Mouse (Mus musculus) cerebellum, postnatal 25 days (tissue): Measurements from ENCODE around the gene Olfr1504.
"Not testable (repeated sequence)": the region's sequence is repeated elsewhere in the genome, so short reads cannot be mapped to it uniquely, and the experiment has no call there.

Experiments used
- DNase-seq, 2 experiments: peaks; one replicate each; pipeline ENCODE4 v3.0.0; 2021; ENCODE audit warnings: mixed read lengths in 2 of 2

Olfr1504 gene

DNA sequence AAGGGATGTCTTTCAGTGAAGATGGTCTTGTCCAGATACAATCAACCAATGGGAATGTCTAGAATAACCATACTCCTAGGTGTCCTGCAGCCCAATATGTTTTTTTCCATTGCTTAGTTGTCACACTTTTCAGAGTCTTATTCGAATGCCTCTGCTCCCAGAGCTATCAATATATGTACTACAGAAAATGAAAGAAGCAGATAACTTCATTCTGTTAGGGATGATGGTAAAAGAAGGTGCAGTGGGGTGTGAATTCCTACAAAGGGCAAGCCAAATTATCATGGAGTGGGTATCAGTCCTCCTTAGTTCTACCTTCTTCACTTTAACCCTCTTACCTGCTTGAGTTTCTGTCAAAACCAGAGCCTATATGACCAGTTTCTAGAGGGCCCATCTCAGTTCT, at the start of gene Olfr1504:
Gene Olfr1504 (minus strand): TSS at position 101 of the 400 bp plus-strand sequence.
- DNase-seq: no peak

DNA sequence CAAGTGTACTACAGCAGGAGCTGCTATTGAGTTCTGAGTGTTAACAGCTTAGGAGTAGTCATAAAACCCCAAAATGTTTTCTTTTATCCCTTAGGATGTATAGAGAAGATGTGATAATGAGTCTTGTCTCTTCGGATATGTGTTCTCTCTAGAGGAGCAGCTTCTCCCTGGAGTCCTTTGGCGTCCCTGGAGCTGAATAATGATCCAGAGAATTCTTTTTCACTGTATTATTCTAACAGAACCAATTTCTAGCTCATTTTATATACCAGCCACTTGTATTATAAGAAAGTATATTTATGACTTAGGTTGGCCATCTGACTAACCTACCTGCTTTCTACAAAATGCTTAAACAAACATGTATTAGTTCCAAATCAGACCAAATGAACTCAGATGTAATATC, 15.5 kb upstream of the Olfr1504 start, which contains the start of gene Olfr1505:
Gene Olfr1505 (plus strand): TSS at position 301 of the 400 bp plus-strand sequence.
- no peak for DNase-seq

DNA sequence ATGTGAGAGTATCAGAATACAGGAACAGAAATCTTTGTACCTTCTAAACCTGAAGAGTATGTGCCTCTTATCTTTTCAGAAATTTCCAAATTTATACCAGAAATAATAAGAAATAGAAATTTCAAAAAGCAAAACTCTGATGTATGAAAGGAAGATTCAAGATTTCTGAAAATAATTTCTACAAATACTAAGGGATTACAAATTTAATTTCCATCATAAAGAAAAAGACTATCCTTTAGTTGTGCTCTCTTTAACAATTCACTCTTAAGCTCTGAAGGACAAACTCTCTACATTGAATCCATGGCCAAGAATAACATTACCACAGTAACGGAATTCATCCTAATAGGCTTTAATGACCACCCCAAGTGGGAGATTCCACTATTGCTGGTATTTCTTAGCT, 36.2 kb downstream of the Olfr1504 start, which contains the start of gene Olfr1502:
Gene Olfr1502 (plus strand): TSS at position 301 of the 400 bp plus-strand sequence.
- no peak for DNase-seq

DNA sequence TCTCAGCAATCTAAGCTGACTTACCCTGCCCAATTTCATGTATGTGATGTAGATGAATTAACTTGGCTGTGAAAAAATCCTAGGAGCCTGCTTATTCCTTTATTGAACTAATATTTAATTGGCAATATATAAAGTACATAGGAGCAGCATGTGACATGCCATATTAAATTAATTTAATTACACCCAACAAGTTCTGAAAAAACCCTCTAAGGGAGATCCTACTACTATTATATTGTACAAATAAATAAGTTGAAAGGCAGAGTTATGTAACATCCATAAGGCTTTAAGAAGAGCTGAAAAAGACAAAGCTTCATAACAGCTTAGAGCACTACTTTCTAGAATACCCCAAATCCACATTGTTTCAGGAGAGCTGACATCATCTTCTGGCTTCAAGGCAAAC, 47.1 kb downstream of the Olfr1504 start, which contains the start of gene Olfr1501:
Gene Olfr1501 (minus strand): TSS at position 101 of the 400 bp plus-strand sequence.
- DNase-seq: not testable (repeated sequence)
